Mouse (Mus musculus) liver, adult 2 months (tissue): ENCODE measurements at regions not wholly inside any gene's neighbourhood (a gene's known extent, or its start where the extent isn't known, plus 50 kb on each side); places are given as distances from the start of the nearest gene placed in this dataset.

ENCODE experiments used
- CTCF ChIP-seq: fragments of 200-500 bp; IDR thresholded peaks from 2 replicates; pipeline ENCODE4 v1.5.1; 2011; ENCODE audit warnings: low read depth, low read length, control low read depth
- POLR2A ChIP-seq: fragments of 200-500 bp; IDR thresholded peaks from 2 replicates; pipeline ENCODE4 v1.6.1; 2011; ENCODE audit warnings: low read length, control low read depth; ENCODE audit not compliant: insufficient read depth; ENCODE audit errors: extremely low read depth

DNA sequence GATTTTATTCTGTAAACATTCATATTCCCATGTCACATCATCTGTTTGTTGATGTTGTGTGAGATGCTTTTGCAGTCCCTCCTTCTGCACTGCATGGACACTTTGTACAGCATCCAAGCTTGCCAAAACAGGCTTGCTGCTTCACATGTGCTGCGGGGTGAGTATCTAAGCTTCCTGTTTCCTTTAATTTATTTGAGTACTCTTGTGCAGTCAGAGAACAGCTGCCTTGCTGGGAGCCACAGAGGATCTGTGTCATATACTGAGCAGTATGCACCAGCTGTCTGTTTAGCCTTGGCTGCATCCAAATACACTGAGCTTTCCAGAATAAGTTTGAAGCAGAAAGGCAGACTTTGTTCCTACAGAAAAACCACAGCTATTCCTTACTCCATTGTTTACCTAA is 267.2 kb downstream of the Lrriq3 start:
- TF ChIP-seq CTCF: no peak
- no peak for TF ChIP-seq POLR2A
